ENCODE assay signal across 8 mouse cellular contexts in the genomic region with DNA sequence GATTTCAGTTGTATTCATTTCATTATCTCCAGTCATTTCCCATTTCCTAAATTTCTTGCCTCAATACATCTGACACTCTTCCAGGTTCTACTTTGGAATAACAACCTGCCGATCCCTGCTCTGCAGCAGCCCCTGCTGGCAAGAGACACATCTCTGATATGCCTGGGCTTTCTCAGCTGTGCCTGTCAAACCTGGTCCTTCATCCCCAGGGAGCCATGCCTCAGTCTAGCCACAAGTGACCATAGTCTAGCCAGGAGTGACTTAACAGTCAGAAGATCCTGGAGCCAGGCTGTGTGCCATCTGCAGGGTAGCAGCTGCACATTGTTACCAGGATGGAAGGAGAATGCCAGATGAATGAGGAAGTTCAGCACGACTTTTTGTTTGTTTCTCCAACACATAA.
DNase-seq lines count a peak whose midpoint lies in the region; ATAC-seq and TF ChIP-seq lines count a peak whose summit lies in the region.

No protein-coding gene starts in this region.

- H3K4me2 ChIP-seq in heart, embryonic 12.5 days: no peak overlapping the region

- H3K9me3 ChIP-seq in heart, embryonic 12.5 days (replicated peaks): peaks cover under 1% of the 10 kb centered on the region; the same call in 1 of the 2 replicates

- WGBS in heart, embryonic 12.5 days: 24% methylated on average over 2 of the region's 2 CpGs

- ATAC-seq in heart, embryonic 12.5 days (ENCODE audit: insufficient number of reproducible peaks, low FRiP score): peak; percentile 71; the same call in 1 of the 2 replicates
- no peak for ATAC-seq in megakaryocyte progenitor cell, adult 5-6 weeks (replicated peaks; ENCODE audit: poor library complexity)

- H3K36me3 ChIP-seq in heart, embryonic 12.5 days: no peaks in the 10 kb centered on the region

- H3K4me3 ChIP-seq in cortical plate, adult 2 months (ENCODE audit: insufficient read depth, low read length): no peak overlapping the region
- H3K4me3 ChIP-seq in heart, embryonic 12.5 days: no peak overlapping the region

- H3K4me1 ChIP-seq in cortical plate, adult 2 months (ENCODE audit: control insufficient read depth, insufficient read depth, low read length): no peaks in the 10 kb centered on the region
- H3K4me1 ChIP-seq in heart, embryonic 12.5 days (replicated peaks): no peaks in the 10 kb centered on the region

- no peak overlapping the region for H3K9ac ChIP-seq in heart, embryonic 12.5 days

- peak; percentile 57 to 60 for DNase-seq in left cerebral cortex, adult 18-20 months (ENCODE audit: low spot score in 2 of 2)
- DNase-seq in left cerebral cortex, adult 11 months (ENCODE audit: low spot score): no peak
- peak; percentile 50 for DNase-seq in layer of hippocampus, adult 11-12 months (ENCODE audit: low spot score)
- peak; percentile 67 for DNase-seq in lung, postnatal 14 days
- DNase-seq in right cerebral cortex, postnatal 14 days: peak; percentile 52

- TF ChIP-seq CTCF in cortical plate, adult 2 months (IDR thresholded peaks at IDR 0.05; ENCODE audit: extremely low read depth, insufficient read depth, low read length): peak; percentile 77

- TF ChIP-seq POLR2A in cortical plate, adult 2 months (IDR thresholded peaks at IDR 0.05; ENCODE audit: extremely low read depth, insufficient read depth, low read length): no peak

- no peak overlapping the region for H3K27ac ChIP-seq in cortical plate, adult 2 months (ENCODE audit: insufficient read depth, low read length)
- no peak overlapping the region for H3K27ac ChIP-seq in heart, embryonic 12.5 days (ENCODE audit: poor library complexity, severe bottlenecking)

- no peaks in the 10 kb centered on the region for H3K27me3 ChIP-seq in heart, embryonic 12.5 days (replicated peaks)
